ENCODE assay signal across 30 mouse cellular contexts in genomic region chr9:102673381-102673780, GRCm38 (mm10). TPM values are rescaled to one million over a fixed set of nuclear protein-coding genes. Genes with fewer than 3 reads are reported as not detected.
A peak's percentile ranks its signal among the peaks of the same experiment; 100 is the strongest.
DNase-seq lines count a peak whose midpoint lies in the region; ATAC-seq and TF ChIP-seq lines count a peak whose summit lies in the region.
"Had no signal": no experiment of that assay in that cellular context is flagged by ENCODE, and none has a peak within 500 bp of the region (broad histone marks: within the 10 kb centered on the region; RNA-seq: fewer than 3 reads in every experiment).

No protein-coding gene starts in this region.

- H3K9me3 ChIP-seq in forebrain, embryonic 14.5 days (replicated peaks; ENCODE audit: control insufficient read depth, low read length): no peaks in the 10 kb centered on the region
- H3K9me3 ChIP-seq: embryonic facial prominence, embryonic 12.5 days; forebrain, embryonic 12.5 days; heart, embryonic 10.5 days; heart, embryonic 15.5 days; limb, embryonic 13.5 days; liver, embryonic 12.5 days; midbrain, embryonic 12.5 days; neural tube, embryonic 13.5 days had no signal

- H3K4me2 ChIP-seq in forebrain, embryonic 14.5 days (ENCODE audit: low read length): no peak overlapping the region
- H3K4me2 ChIP-seq: embryonic facial prominence, embryonic 12.5 days; forebrain, embryonic 12.5 days; heart, embryonic 15.5 days; hindbrain, embryonic 14.5 days; limb, embryonic 13.5 days; liver, embryonic 12.5 days; midbrain, embryonic 12.5 days; neural tube, embryonic 13.5 days had no signal

- no peaks in the 10 kb centered on the region for H3K27me3 ChIP-seq in C2C12 (ENCODE audit: control insufficient read depth, insufficient read depth, insufficient read length)
- H3K27me3 ChIP-seq in forebrain, embryonic 14.5 days (replicated peaks; ENCODE audit: control insufficient read depth, insufficient read depth, low read length): no peaks in the 10 kb centered on the region
- H3K27me3 ChIP-seq: embryonic facial prominence, embryonic 12.5 days; forebrain, embryonic 12.5 days; heart, embryonic 15.5 days; limb, embryonic 13.5 days; midbrain, embryonic 12.5 days; neural tube, embryonic 13.5 days had no signal

- no peak overlapping the region for H3K9ac ChIP-seq in forebrain, embryonic 14.5 days (ENCODE audit: low read length)
- H3K9ac ChIP-seq: embryonic facial prominence, embryonic 12.5 days; forebrain, embryonic 12.5 days; heart, embryonic 15.5 days; hindbrain, embryonic 14.5 days; limb, embryonic 13.5 days; liver, embryonic 12.5 days; liver, postnatal 0 days; midbrain, embryonic 12.5 days; neural tube, embryonic 13.5 days had no signal

- H3K79me2 ChIP-seq in C2C12 (ENCODE audit: control insufficient read depth, insufficient read depth): no peaks in the 10 kb centered on the region

- no peak overlapping the region for H3ac ChIP-seq in C2C12 (ENCODE audit: control insufficient read depth, insufficient read length, low read depth)

- no peak for ATAC-seq in forebrain, embryonic 14.5 days
- ATAC-seq in frontal cortex, adult (ENCODE audit: low TSS enrichment): no peak
- ATAC-seq: CD4-positive, CD25-positive, alpha-beta regulatory T cell, adult 4 months; intestine, postnatal 0 days; liver, embryonic 12.5 days; liver, postnatal 0 days had no signal

- H3K27ac ChIP-seq in forebrain, embryonic 14.5 days (ENCODE audit: low read depth, low read length): no peak overlapping the region
- H3K27ac ChIP-seq: embryonic facial prominence, embryonic 12.5 days; forebrain, embryonic 12.5 days; heart, embryonic 10.5 days; heart, embryonic 15.5 days; hindbrain, embryonic 14.5 days; layer of hippocampus, adult 2 months; limb, embryonic 13.5 days; liver, embryonic 12.5 days; midbrain, embryonic 12.5 days; neural tube, embryonic 13.5 days had no signal

- no peaks in the 10 kb centered on the region; the same call in 1 of the 2 replicates for H3K4me1 ChIP-seq in forebrain, embryonic 14.5 days (ENCODE audit: control insufficient read depth, insufficient read depth, low read length)
- H3K4me1 ChIP-seq: liver, embryonic 12.5 days had no signal

- 79% methylated on average over 7 of the region's 7 CpGs for WGBS in forebrain, embryonic 14.5 days

- no peak overlapping the region for H3K4me3 ChIP-seq in C2C12 (ENCODE audit: insufficient read depth, poor library complexity, severe bottlenecking)
- H3K4me3 ChIP-seq in forebrain, embryonic 14.5 days (ENCODE audit: low read depth, low read length): no peak overlapping the region
- H3K4me3 ChIP-seq: embryonic facial prominence, embryonic 12.5 days; erythroblast, embryonic 14.5 days; forebrain, embryonic 12.5 days; heart, embryonic 10.5 days; heart, embryonic 15.5 days; layer of hippocampus, adult 2 months; limb, embryonic 13.5 days; liver, embryonic 12.5 days; midbrain, embryonic 12.5 days; neural tube, embryonic 13.5 days had no signal

- TF ChIP-seq CTCF in C2C12 (IDR thresholded peaks at IDR 0.05; ENCODE audit: control insufficient read depth, insufficient read depth, insufficient read length): no peak

- peak; percentile 79 to 86 for DNase-seq in adrenal gland, adult (ENCODE audit: inconsistent age in 2 of 2, low spot score in 1 of 2)
- no peak for DNase-seq in adrenal gland, postnatal 4 days (ENCODE audit: low spot score in 2 of 2)
- peak; percentile 82 for DNase-seq in adrenal gland, adult 2 months
- DNase-seq in adrenal gland, postnatal 36 days: peak; percentile 60 to 64
- no peak for DNase-seq in right cerebral cortex, postnatal 36 days (ENCODE audit: low spot score in 2 of 2)
- DNase-seq in forebrain, embryonic 14.5 days (ENCODE audit: low spot score): no peak
- DNase-seq: cerebellum, adult 2 months; cerebellum, postnatal 36 days; gastrocnemius, postnatal 14 days; heart, adult 11 months; kidney, adult 9 months; kidney, postnatal 25 days; liver, postnatal 0 days; lung, postnatal 36 days; thymus, adult 2 months had no signal

- H3K79me3 ChIP-seq in C2C12 (ENCODE audit: low read depth): no peaks in the 10 kb centered on the region

- H3K36me3 ChIP-seq in C2C12 (ENCODE audit: control insufficient read depth, insufficient read depth): no peaks in the 10 kb centered on the region
- H3K36me3 ChIP-seq in forebrain, embryonic 14.5 days (ENCODE audit: control insufficient read depth, insufficient read depth, low read length): no peaks in the 10 kb centered on the region
- H3K36me3 ChIP-seq: embryonic facial prominence, embryonic 12.5 days; forebrain, embryonic 12.5 days; heart, embryonic 10.5 days; heart, embryonic 15.5 days; limb, embryonic 13.5 days; liver, embryonic 12.5 days; midbrain, embryonic 12.5 days; neural tube, embryonic 13.5 days had no signal

TF ChIP-seq in C2C12, 6 proteins besides CTCF, POLR2A, EP300 and RAD21:
- TF ChIP-seq CEBPB (IDR thresholded peaks at IDR 0.05; ENCODE audit: low read depth) (no peak), MYOD1 (IDR thresholded peaks at IDR 0.05; ENCODE audit: control insufficient read depth, insufficient read length, low read depth) (peak; percentile 13)

RNA-seq across cellular contexts. Expression of gene Amotl2, which starts 43.1 kb away (rescaled TPM):
- 10 to 100 TPM; 80.9 to 94.5 TPM for total RNA-seq in adrenal gland, postnatal 4 days (2021)
- 61.0 TPM for polyA plus RNA-seq in C2C12 (2012; fragmentation: generic; extraction: Trizol)
- total RNA-seq in adrenal gland, adult 2 months (2021): 100 to 1,000 TPM; 154 to 186 TPM
- polyA plus RNA-seq in adrenal gland, adult 2 months (2012; rRNA removed): 116 and 153 TPM in 2 replicates
- 100 to 1,000 TPM; 219 to 385 TPM for total RNA-seq in adrenal gland, postnatal 36 days (2021)
- 30.4 and 44.0 TPM in 2 replicates for polyA plus RNA-seq in forebrain, embryonic 14.5 days (2014; fragmentation: Nextera tagmentation; extraction: Ambion mirVana)
- polyA plus RNA-seq: CD4-positive, CD25-positive, alpha-beta regulatory T cell, adult 4 months had no signal

RNA-seq across cellular contexts. Expression of gene Cep63, which starts 47.0 kb away (rescaled TPM):
- 10 to 100 TPM; 41.8 to 47.9 TPM for total RNA-seq in adrenal gland, postnatal 4 days (2021)
- 9.4 TPM for polyA plus RNA-seq in C2C12 (2012; fragmentation: generic; extraction: Trizol)
- 10 to 100 TPM; 26.8 to 41.6 TPM for total RNA-seq in adrenal gland, adult 2 months (2021)
- polyA plus RNA-seq in adrenal gland, adult 2 months (2012; rRNA removed): 2.6 TPM in 2 replicates
- 10 to 100 TPM; 39.6 to 41.1 TPM for total RNA-seq in adrenal gland, postnatal 36 days (2021)
- 37.8 and 41.8 TPM in 2 replicates for polyA plus RNA-seq in forebrain, embryonic 14.5 days (2014; fragmentation: Nextera tagmentation; extraction: Ambion mirVana)

RNA-seq across cellular contexts. Expression of gene Anapc13, which starts 47.3 kb away (rescaled TPM):
- total RNA-seq in adrenal gland, postnatal 4 days (2021): 100 to 1,000 TPM; 238 to 248 TPM
- polyA plus RNA-seq in C2C12 (2012; fragmentation: generic; extraction: Trizol): 136 TPM
- total RNA-seq in adrenal gland, adult 2 months (2021): 100 to 1,000 TPM; 386 to 423 TPM
- 31.7 and 41.1 TPM in 2 replicates for polyA plus RNA-seq in adrenal gland, adult 2 months (2012; rRNA removed)
- 100 to 1,000 TPM; 333 to 359 TPM for total RNA-seq in adrenal gland, postnatal 36 days (2021)
- 156 and 194 TPM in 2 replicates for polyA plus RNA-seq in forebrain, embryonic 14.5 days (2014; fragmentation: Nextera tagmentation; extraction: Ambion mirVana)

Comparison
In these comparisons a context has a peak if more than half of its experiments do, and no peak if none do; other contexts are left out.
1. DNase-seq: peak in adrenal gland, adult (2 of 2), adrenal gland, adult 2 months (single experiment) and adrenal gland, postnatal 36 days (2 of 2); none in adrenal gland, postnatal 4 days (0 of 2), right cerebral cortex, postnatal 36 days (0 of 2) and forebrain, embryonic 14.5 days (single experiment).